Mouse (Mus musculus) forebrain, embryonic 13.5 days (tissue): ENCODE measurements at regions not wholly inside any gene's neighbourhood (a gene's known extent, or its start where the extent isn't known, plus 50 kb on each side); places are given as distances from the start of the nearest gene placed in this dataset.
A peak's percentile ranks its signal among the peaks of the same experiment; 100 is the strongest.

ENCODE experiments used
- ATAC-seq: fragments of 200-750 bp; cut with Nextera tagmentation; 2 replicates; pipeline ENCODE4 v1.8.0; 2017
- H3K27ac ChIP-seq: fragments of 300-500 bp; sonication (generic); 2 replicates; pipeline ENCODE4 v1.5.1; 2015; ENCODE audit warnings: inconsistent platforms, mild to moderate bottlenecking, moderate library complexity
- H3K27me3 ChIP-seq: fragments of 300-500 bp; sonication (generic); 2 replicates; pipeline ENCODE4 v1.6.1; 2015; ENCODE audit warnings: mild to moderate bottlenecking, inconsistent platforms
- H3K36me3 ChIP-seq: fragments of 300-500 bp; sonication (generic); 2 replicates; pipeline ENCODE4 v1.6.1; 2015; ENCODE audit warnings: mild to moderate bottlenecking, inconsistent platforms; ENCODE audit not compliant: poor library complexity, severe bottlenecking
- H3K4me1 ChIP-seq: fragments of 300-500 bp; sonication (generic); 2 replicates; pipeline ENCODE4 v1.6.1; 2015; ENCODE audit warnings: inconsistent platforms
- H3K4me2 ChIP-seq: fragments of 300-500 bp; sonication (generic); 2 replicates; pipeline ENCODE4 v1.6.1; 2015; ENCODE audit warnings: inconsistent platforms, mild to moderate bottlenecking, moderate library complexity
- H3K4me3 ChIP-seq: fragments of 300-500 bp; sonication (generic); 2 replicates; pipeline ENCODE4 v1.5.1; 2015; ENCODE audit warnings: mild to moderate bottlenecking, inconsistent platforms
- H3K9ac ChIP-seq: fragments of 300-500 bp; sonication (generic); 2 replicates; pipeline ENCODE4 v1.6.1; 2015; ENCODE audit warnings: mild to moderate bottlenecking, inconsistent platforms
- H3K9me3 ChIP-seq: fragments of 300-500 bp; sonication (generic); replicated peaks from 2 replicates; pipeline ENCODE4 v1.6.1; 2016; ENCODE audit warnings: inconsistent platforms
- WGBS: fragments of 180-500 bp; shearing (Covaris S2); methylation state at CpG from one replicate; pipeline ENCODE4 v1.1.7; 2015; 5-methylcytosine and 5-hydroxymethylcytosine counted together

DNA sequence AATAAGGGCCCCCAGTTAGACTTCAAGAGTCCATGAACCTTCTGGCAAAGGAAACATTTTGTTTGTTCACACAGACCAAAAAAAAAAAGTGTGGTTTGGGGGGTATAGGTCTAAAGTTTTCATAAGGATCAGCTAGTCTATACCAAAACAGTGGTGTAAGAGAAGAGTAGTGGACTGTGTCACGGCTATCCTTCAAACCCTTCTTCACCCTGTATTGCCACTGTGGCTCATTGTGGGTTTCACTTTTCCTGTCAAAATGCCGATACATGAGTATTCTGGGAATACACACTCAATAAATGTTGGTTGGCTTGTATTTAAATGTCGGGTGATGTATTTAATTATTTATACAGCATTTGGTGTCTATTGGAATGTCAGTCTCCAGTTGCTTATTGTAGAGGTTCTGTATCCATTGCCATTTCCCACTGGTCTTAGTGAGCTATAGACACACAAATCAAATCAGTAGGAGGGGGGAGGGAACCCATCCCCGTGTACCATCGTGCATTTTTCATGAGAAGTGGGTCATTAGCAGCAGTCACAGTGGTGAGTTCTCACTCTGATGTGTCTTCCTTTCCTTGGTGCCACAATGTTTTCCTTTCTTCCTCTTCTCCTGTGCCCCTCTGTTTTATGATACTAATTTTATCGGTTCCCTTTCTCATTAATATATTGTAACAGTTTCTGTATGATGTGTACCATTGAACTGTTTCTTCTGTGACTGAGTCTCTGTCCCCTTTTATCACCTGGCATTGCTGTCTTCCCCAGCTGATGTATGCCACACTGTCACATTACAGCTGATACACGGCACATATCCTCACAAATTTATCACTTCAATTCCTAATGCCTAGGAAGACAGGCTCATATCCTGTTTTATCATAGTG lies 187.8 kb upstream of the Tsc22d2 start:
- H3K27ac ChIP-seq, result no peak overlapping the region
- H3K36me3 ChIP-seq, result no peaks in the 10 kb centered on the region
- H3K4me2 ChIP-seq, result no peak overlapping the region
- no peaks in the 10 kb centered on the region for H3K4me1 ChIP-seq
- no peaks in the 10 kb centered on the region for H3K27me3 ChIP-seq
- H3K4me3 ChIP-seq, result no peak overlapping the region
- WGBS, result 85% methylated on average over 7 of the region's 7 CpGs
- no peak overlapping the region for H3K9ac ChIP-seq
- no peak for ATAC-seq
- H3K9me3 ChIP-seq, result no peaks in the 10 kb centered on the region

DNA sequence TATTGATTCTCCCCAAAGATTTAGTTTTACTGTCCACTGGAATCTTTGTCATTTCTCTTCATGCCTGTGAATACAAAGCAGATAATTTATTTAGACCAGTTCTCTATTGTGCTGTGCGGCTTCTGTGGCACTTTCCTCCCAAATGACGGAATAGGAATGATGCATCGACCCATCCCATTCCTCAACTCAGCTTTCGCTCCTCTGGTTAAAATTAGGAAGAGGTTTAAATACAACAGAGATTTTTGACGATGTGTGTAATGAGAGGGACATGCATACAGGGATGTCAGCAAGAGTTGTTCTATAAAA lies 187.2 kb upstream of the Tsc22d2 start:
- ATAC-seq, result no peak
- Histone ChIP-seq H3K9ac (no peak overlapping the region), H3K27me3 (no peaks in the 10 kb centered on the region), H3K36me3 (no peaks in the 10 kb centered on the region), H3K27ac (no peak overlapping the region), H3K4me1 (no peaks in the 10 kb centered on the region), H3K4me2 (no peak overlapping the region), H3K4me3 (no peak overlapping the region), H3K9me3 (no peaks in the 10 kb centered on the region)
- 90% methylated on average over 5 of the region's 5 CpGs for WGBS

DNA sequence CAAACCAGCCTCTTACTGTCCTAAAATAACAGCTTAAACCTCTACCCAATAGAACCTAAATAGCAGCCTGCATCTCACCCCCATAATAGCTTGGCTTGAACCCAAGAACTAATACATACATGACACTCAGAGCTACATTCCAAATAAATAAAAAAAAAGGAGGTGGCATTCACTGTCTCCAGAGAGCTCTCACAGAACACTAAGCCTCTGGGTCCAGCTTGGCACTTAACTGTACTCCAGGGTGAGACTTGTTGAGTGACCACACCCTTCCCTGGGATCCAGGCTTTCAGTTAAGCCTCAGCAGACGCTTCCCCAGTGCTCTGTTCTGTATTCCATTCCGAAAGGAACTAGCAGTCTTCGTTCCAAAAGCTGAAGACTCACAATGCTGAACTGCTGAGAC lies 186.3 kb upstream of the Tsc22d2 start:
- Histone ChIP-seq H3K4me3 (no peak overlapping the region), H3K27ac (no peak overlapping the region), H3K27me3 (no peaks in the 10 kb centered on the region), H3K4me2 (no peak overlapping the region), H3K9ac (no peak overlapping the region), H3K4me1 (no peaks in the 10 kb centered on the region), H3K36me3 (no peaks in the 10 kb centered on the region), H3K9me3 (no peaks in the 10 kb centered on the region)
- 81% methylated on average over 3 of the region's 3 CpGs for WGBS
- ATAC-seq, result no peak

DNA sequence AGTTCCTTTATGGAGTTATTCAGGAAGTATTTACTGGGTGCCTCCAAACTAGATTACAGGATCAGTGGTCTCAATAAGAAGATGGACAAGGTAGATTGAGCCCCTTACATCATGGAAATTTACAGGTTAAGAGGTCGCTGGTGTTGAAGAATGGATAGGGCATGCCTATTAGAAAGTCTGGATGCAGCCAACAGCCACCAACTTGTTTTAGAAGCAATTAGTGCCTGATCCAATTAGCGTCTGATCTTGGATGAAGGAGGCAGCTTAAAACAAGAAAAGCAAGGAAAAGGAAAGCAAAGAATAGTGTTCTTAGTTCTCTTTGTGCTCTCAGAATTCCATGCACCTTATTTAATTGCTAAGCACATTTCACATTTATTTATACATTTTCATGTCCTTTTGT lies 182.8 kb upstream of the Tsc22d2 start:
- H3K27me3 ChIP-seq, result no peaks in the 10 kb centered on the region
- no peak overlapping the region for H3K27ac ChIP-seq
- no peak for ATAC-seq
- WGBS, result 28% methylated on average over 2 of the region's 2 CpGs
- H3K9ac ChIP-seq, result no peak overlapping the region
- H3K4me3 ChIP-seq, result no peak overlapping the region
- H3K36me3 ChIP-seq, result no peaks in the 10 kb centered on the region
- H3K4me2 ChIP-seq, result no peak overlapping the region
- H3K9me3 ChIP-seq, result no peaks in the 10 kb centered on the region
- no peaks in the 10 kb centered on the region for H3K4me1 ChIP-seq

DNA sequence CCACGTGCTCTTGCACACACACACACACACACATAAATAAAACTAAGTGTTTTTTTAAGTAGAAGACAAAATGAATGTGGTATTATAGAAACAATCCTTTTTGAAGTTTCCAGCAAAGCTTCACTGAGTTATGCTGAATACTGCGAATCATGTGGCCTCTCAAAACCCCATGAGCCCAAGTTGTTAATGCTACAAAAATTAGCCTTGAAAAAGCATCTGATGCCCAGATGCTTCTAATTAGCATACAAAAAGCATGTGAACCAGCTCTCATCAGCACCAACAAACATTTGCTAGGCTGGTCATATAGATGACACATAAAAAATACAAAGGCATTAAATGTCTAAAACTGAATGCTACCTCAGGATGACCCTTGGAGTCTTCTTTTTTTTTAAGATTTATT lies 181.2 kb upstream of the Tsc22d2 start:
- no peaks in the 10 kb centered on the region for H3K9me3 ChIP-seq
- no peak overlapping the region for H3K27ac ChIP-seq
- no peak overlapping the region for H3K4me3 ChIP-seq
- ATAC-seq, result no peak
- no peak overlapping the region for H3K4me2 ChIP-seq
- no peaks in the 10 kb centered on the region for H3K4me1 ChIP-seq
- H3K9ac ChIP-seq, result no peak overlapping the region
- WGBS, result 87% methylated on average over 2 of the region's 2 CpGs
- H3K36me3 ChIP-seq, result no peaks in the 10 kb centered on the region
- no peaks in the 10 kb centered on the region for H3K27me3 ChIP-seq

DNA sequence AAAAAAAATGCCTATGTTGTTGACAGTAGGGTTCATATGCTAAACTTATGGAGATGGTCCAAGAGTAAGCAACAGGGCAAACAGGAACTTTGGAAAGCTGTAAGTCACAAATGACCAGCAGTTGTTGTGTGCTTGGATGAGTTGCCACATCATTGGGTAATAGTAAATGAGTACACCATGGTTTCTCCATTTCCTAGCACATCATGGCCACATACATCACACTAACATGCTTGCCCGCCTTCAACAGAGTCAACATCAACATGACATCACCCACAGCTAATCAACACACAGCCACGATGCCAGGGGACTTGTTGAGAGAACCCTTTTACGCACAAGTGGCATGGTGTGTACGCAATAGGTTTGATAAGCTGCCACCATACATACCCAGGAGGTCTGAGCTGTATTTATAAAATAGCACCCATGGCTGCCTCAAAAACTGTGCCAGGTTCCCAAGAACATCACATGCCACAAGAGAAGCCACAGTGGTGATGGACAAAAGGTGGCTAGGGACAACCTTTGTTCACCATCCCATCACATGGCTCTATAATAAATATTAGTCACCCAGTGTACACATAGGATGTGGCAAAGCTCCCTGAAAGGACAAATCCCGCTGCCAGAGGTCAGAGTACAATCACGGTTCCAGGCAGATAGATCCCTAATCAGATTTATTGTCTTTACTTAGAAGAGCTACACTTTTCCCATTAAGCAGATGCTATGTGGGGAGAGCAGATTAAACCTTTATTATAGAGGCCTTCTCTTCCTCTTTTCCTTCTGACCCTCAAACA lies 179.5 kb upstream of the Tsc22d2 start:
- H3K9me3 ChIP-seq, result no peaks in the 10 kb centered on the region
- no peaks in the 10 kb centered on the region for H3K36me3 ChIP-seq
- WGBS, result 89% methylated on average over 6 of the region's 6 CpGs
- no peaks in the 10 kb centered on the region for H3K4me1 ChIP-seq
- no peak for ATAC-seq
- H3K27me3 ChIP-seq, result no peaks in the 10 kb centered on the region
- no peak overlapping the region for H3K9ac ChIP-seq
- no peak overlapping the region for H3K27ac ChIP-seq
- H3K4me2 ChIP-seq, result no peak overlapping the region
- H3K4me3 ChIP-seq, result no peak overlapping the region

DNA sequence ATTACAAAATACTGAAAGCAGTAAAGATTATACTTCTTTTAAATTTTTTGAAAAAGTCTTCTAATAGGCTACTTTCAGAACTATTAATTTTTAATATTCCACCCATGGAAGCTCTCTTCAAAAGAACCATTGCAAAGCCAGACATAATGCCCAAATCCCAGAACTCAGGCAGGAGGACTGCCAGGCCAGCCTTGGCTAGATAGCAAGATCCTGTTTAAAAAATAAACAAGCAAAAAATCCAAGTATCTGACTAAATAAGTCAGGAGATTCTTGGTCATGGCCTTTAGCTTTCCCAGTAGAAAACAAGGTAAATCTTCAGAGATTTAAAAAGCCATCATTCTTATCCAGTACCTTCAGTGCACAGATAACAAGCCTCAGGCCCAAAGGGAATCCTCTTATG lies 176.4 kb upstream of the Tsc22d2 start:
- H3K4me3 ChIP-seq, result no peak overlapping the region
- no peaks in the 10 kb centered on the region for H3K9me3 ChIP-seq
- H3K4me1 ChIP-seq, result no peaks in the 10 kb centered on the region
- no peaks in the 10 kb centered on the region for H3K27me3 ChIP-seq
- H3K36me3 ChIP-seq, result no peaks in the 10 kb centered on the region
- H3K27ac ChIP-seq, result no peak overlapping the region
- H3K4me2 ChIP-seq, result no peak overlapping the region
- no peak overlapping the region for H3K9ac ChIP-seq
- no peak for ATAC-seq

DNA sequence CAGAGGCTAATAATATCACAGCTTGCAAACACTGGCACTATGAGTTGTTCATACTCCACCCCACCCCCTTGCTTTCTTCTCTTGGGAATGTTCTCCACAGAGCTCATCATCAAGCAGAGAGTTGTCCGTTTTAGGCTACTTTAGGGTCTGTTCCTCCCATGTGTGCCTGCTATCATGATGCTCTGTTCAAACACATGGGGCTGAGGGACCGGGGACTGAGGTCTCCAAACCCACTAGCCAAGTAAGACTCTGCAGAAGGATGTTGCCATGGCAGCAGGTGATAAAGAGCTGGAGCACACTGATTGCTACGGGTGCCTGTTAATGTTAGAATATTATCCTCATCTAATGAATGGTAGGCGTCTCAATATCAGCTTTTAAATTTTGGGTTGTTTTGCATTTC lies 173.7 kb upstream of the Tsc22d2 start:
- no peak overlapping the region for H3K4me2 ChIP-seq
- H3K4me1 ChIP-seq, result no peaks in the 10 kb centered on the region
- no peak for ATAC-seq
- 85% methylated on average over 4 of the region's 4 CpGs for WGBS
- H3K4me3 ChIP-seq, result no peak overlapping the region
- no peak overlapping the region for H3K9ac ChIP-seq
- no peak overlapping the region for H3K27ac ChIP-seq
- no peaks in the 10 kb centered on the region for H3K36me3 ChIP-seq
- H3K27me3 ChIP-seq, result no peaks in the 10 kb centered on the region
- H3K9me3 ChIP-seq, result no peaks in the 10 kb centered on the region

DNA sequence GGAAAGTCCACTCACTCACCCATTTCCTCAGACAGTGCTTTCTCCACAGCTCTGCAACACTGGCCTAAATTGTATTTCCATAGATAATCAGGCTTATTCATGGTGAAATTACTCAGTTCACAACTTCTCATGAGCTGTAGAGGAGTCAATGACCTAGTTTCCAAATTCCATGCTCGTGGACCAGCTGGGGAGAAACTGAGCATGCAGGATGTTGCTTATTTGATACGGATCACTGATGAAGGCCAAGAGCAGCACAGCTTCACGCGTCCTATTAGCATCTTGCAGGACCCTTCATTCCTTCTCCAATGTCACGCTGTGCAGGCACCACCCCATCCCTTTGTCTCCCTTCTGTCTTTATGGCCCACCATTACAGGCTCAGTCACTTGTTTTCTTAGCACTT lies 169.2 kb upstream of the Tsc22d2 start:
- no peak overlapping the region for H3K27ac ChIP-seq
- no peaks in the 10 kb centered on the region for H3K4me1 ChIP-seq
- H3K27me3 ChIP-seq, result no peaks in the 10 kb centered on the region
- no peak overlapping the region for H3K9ac ChIP-seq
- H3K4me3 ChIP-seq, result no peak overlapping the region
- WGBS, result 23% methylated on average over 5 of the region's 5 CpGs
- no peaks in the 10 kb centered on the region for H3K9me3 ChIP-seq
- no peak overlapping the region for H3K4me2 ChIP-seq
- no peak for ATAC-seq
- H3K36me3 ChIP-seq, result no peaks in the 10 kb centered on the region

DNA sequence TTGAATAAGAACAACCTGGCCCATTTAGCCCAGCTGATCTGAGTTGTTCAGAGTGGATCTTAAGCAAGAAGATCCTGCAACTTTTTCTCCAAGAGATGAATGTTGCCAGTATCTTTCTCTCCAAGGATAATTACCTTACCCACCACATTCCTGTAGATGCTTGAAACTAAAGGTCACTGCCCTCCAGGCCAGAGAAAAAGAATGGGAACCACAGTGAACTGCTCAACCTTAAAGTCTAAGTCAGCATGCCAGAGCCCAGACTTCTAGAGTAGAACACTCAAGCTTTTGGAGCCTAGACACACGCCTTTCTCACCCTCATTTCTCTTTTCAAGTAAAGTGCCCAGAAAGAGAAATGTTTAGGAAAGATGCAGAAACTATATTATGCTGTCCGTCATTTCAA lies 166.5 kb upstream of the Tsc22d2 start:
- H3K36me3 ChIP-seq, result no peaks in the 10 kb centered on the region
- no peaks in the 10 kb centered on the region for H3K27me3 ChIP-seq
- no peak overlapping the region for H3K27ac ChIP-seq
- no peak for ATAC-seq
- H3K4me2 ChIP-seq, result no peak overlapping the region
- H3K4me3 ChIP-seq, result no peak overlapping the region
- H3K9ac ChIP-seq, result no peak overlapping the region
- H3K4me1 ChIP-seq, result no peaks in the 10 kb centered on the region
- no peaks in the 10 kb centered on the region for H3K9me3 ChIP-seq
- WGBS, result 74% methylated on average over 2 of the region's 2 CpGs

DNA sequence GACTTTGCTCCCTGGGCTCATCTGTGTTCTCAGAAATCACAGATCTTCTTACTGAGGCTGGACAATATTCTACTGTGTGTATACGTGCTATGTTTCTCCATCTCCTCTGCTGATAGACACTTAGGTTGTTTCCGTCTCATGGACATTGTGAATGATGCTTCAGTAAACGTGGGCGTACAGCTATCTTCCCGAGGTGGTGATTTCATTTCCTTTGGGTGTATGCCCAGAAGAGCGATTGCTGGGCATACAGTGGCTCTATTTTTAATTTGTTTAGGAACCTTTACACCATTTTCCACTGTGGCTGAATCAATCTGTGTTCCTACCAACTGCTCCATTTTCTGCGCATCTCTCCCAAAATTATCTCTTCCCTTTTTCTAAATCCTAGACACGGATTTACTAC lies 160.6 kb upstream of the Tsc22d2 start:
- Histone ChIP-seq H3K4me2 (no peak overlapping the region), H3K4me1 (no peaks in the 10 kb centered on the region), H3K4me3 (no peak overlapping the region), H3K9ac (no peak overlapping the region), H3K27ac (no peak overlapping the region), H3K27me3 (no peaks in the 10 kb centered on the region), H3K9me3 (no peaks in the 10 kb centered on the region), H3K36me3 (no peaks in the 10 kb centered on the region)
- no peak for ATAC-seq
- 87% methylated on average over 8 of the region's 8 CpGs for WGBS

DNA sequence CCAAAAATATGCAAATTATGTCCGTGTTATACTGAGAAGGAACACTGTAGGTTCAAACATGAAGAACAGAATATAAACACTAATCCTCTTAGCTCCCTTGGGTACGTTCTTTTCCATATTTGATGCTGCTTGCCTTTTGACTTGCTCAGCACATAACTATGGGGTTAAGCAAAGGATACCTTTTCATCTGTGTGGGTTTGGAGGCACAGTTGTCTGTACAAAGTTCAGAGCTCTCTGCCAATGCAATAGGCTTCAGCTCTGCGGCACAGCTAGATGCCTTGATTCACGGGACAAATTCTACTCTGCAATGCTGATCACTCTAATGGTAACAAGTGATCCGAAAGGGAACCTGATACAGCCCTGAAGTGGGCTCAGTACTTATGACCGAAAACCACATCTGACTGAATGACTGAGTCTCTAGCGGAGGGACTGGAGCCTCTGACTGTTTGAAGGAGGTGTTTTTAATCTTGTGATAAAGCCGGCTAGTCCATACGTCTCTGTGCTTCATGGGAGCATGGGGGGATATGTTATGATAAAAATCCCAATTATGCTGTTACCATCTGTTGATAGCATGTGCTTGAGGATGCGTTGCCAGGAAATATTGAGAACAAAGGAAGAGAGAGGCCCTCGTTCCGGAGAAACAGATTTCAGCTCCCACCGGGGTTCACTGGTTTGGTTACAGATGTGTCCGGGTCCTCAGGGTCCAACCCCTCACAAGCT lies 146.7 kb upstream of the Tsc22d2 start:
- Histone ChIP-seq H3K9me3 (no peaks in the 10 kb centered on the region), H3K9ac (no peak overlapping the region), H3K27me3 (no peaks in the 10 kb centered on the region), H3K36me3 (no peaks in the 10 kb centered on the region), H3K4me3 (no peak overlapping the region), H3K4me2 (no peak overlapping the region), H3K27ac (no peak overlapping the region), H3K4me1 (no peaks in the 10 kb centered on the region)
- WGBS, result 77% methylated on average over 14 of the region's 14 CpGs
- peak; percentile 43; the same call in 1 of the 2 replicates for ATAC-seq
